Mouse (Mus musculus) kidney, adult 9 months (tissue): ENCODE data around the gene Abcc9.
A peak's percentile ranks its signal among the peaks of the same experiment; 100 is the strongest.

Experiments used
- DNase-seq: peaks from one replicate; pipeline ENCODE4 v3.0.0; 2022

The Abcc9 gene

DNA sequence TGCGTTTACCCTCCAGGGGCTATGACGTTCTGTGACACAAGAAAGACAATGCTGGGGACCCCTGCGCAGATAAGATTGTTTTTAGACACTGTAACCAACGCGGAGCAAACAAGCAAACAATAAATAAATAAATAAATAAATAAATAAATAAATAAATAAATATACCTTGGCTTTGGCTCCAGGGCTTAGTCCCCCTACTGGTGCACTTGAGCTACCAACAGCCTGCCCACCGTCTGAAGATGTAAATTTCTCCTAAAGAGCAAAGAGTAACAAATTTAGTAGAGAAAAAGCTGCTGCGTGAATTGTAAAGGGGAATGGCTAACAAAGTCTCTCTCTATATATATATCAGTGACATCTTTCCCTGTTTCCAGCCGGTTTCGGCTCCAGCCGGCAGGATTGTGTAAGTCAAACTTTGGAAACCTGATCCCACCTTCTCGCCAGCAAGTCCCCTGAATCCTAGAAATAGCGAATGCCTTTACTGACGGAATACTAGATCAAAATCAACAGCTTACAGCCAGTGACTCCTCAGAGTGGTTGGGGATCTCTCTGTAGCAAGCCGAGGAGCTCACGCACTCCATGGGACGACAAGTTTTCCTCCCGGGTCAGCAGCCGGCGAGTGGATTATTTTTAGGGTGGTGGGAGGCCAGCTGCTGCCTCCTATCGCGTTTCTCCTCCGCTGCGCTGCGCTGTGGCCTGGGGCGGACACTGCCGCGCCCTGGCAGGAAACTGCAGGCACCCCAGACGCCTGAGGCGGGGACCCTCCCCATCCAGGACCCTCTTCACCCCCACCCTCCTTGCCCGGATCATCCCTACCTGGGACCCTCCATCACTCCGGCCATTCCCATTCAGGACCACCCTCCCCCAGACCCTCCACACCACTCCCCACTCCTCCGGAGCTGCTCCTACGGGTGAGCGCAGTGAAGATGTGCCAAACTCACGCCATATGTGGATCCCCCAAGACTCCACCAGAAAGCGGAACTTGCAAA, at the start of gene Abcc9:
Gene Abcc9 (minus strand): TSS at position 664 of the 986 bp plus-strand sequence.
- DNase-seq: no peak

GRCm38 (mm10) chr6:142751365-142751764, 49.2 kb upstream of the Abcc9 start:
- no peak for DNase-seq

DNA sequence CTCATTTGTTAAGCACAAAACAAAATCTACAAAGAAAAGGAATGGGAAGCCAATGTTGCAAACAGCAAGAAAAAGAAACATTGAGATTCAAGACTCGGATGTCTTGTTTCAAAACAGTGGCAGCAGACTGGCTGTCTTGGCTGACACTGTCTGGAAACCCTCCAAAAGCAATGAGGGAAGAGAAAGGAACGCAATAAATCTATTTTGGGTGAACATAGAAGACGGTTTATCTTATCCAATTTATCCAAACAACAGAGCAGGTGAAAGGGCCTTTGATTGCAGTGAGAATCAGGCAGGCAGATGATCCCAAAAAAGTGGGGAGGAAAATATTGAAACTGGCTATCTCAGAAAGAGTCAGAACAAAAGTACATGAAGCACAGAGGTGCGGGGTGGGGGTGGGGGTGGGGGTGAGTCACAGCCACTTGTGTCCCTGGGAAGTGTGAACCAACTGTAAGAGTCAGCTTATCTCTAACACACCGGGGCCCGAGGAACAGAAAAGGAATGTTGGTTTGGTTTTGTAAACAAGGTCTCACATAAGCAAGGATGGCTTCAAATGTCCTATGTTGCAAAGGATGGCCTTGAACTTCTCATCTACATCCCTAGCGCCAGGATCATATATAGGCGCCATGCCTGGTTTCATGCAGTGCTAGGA, 46.1 kb upstream of the Abcc9 start:
- DNase-seq: no peak

GRCm38 (mm10) chr6:142747165-142747564, 45.0 kb upstream of the Abcc9 start:
- no peak for DNase-seq

DNA sequence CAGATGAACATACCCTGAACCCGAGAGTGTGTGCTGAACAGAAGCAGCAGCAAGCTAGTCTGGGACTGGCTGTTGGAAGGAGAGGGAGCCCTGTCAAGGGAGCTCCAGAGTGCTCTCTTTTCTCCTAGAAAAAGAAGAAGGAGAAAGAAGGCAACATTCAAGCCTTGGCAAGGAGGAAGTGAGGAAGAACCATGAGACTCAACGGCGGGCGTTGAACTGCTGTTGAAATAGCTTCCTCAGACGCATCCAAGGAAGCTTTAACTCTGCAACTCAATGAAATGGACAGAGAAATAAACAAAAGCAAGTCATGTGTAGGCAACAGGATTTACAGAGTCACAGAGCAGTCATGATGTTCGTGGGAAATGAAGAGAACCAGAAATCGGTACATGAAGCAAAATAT, 44.6 kb upstream of the Abcc9 start:
- DNase-seq: no peak

GRCm38 (mm10) chr6:142745484-142745883, 43.4 kb upstream of the Abcc9 start:
- no peak for DNase-seq

DNA sequence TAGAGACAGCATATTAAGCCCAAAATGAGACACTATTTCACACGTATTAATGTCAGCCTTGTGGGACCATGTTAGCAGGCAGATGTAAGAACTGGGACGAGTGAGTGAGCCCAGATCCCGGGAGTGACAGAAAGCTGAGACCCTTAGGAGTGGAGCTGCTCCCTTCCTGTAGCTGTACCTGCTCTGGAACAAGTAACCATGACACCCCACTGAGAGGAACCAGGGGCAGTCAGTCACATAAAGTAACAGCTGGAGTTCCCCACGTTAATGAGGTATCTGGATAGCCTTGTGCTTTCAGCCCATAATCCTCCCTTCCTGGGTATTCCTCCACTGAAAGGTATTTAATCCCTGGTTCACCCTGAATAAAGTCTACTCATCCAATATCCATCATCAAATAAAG, 41.1 kb upstream of the Abcc9 start:
- DNase-seq: no peak

DNA sequence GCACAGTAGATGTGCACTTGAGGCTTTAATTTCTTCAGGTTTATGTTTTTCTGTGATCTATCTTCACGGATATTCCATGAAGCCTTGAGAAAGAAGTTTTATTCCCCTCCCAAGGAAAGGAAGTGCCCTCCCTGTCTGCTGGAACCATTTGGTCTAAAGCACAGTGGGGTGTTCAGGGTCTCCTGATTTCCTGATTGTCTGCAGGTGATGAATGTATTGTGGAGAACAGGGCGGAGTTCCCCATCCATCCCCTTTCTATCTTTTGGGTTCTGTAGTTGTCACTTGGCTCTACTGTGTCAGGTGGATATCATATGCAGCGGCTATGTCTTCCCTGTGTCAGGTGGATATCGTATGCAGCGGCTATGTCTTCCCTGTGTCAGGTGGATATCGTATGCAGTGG, 39.6 kb upstream of the Abcc9 start:
- DNase-seq: no peak

GRCm38 (mm10) chr6:142738637-142739036, 36.5 kb upstream of the Abcc9 start:
- DNase-seq: peak; percentile 17

DNA sequence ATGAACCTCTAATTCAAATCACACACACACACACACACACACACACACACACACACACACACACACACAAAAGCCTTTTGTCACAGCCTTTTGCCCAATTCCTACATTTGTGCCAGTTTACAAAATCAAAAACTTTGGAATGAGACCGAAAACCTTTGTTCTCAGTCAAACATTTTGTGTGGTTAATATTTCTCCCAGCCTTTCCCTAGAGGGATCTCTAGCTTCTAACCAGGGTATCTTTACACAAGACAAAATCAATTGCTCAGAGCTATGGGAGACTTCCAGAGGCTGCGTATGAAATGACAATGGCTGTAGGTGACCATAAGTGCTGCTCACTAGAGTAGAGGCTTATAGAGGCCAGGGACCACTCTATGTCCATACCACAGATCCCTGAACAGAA, 36.1 kb upstream of the Abcc9 start:
- DNase-seq: peak; percentile 64

- DNase-seq: peak; percentile 53
Measured at GRCm38 (mm10) chr6:142735302-142736005, 33.3 kb upstream of the Abcc9 start.

GRCm38 (mm10) chr6:142732567-142733290, 30.6 kb upstream of the Abcc9 start:
- no peak for DNase-seq

DNA sequence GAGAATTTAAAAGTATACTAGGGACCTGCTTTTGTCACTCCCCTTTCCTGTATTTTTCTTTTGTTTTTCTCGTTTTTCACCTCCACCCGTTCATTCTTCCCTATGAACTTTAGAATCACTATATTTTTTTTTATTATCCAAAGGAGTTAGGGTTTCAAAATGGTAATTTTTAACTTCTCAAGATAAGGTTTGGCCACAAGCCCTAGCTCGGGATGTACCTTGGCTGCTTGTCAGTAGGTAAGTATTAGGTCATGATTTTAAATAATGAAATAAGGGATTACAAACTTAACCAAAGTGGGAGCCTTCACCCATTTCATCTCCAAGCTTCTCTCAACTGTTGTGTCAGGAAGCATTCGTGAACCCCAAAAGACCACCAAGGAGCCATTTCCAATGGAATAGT, 23.9 kb upstream of the Abcc9 start:
- DNase-seq: peak; percentile 42

GRCm38 (mm10) chr6:142721731-142722130, 19.6 kb upstream of the Abcc9 start:
- DNase-seq: no peak

DNA sequence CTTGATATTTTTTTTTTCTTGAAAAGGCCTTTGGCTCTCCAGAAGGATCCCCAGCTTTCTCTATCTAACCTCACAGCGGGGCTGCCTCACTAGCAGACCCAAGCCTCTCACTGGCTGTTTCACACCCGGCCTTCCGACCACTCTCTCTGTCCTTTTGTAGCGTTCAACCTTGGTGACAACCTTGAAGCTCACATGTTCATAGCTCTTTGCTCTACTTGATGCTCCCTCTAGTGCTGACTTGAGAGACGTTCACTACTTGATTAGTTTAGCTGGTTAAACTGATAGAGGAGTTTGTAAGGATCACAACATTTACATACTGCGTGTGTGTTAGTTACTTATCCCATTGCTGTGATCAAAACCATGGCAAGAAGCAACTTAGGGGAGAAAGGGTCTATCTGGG, 18.5 kb upstream of the Abcc9 start:
- DNase-seq: peak; percentile 26

DNA sequence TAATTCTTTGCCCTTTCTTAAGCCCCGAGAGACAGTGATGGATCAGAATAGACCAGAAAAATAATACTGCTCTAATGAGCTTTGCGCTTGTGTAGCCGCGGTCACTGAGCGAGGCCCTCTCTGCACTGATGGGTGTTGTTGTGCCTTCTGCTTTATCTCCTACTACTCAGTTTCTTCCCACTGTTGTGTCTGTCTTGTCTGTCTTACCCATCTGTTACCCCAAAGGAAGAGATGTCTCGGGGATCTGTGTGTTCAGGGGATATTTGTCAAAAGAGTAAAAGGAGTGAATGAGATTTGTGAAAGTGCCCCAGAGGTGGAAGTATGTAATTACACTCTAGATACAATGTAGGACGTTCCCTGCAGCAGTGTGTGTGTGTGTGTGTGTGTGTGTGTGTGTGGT, 16.1 kb upstream of the Abcc9 start:
- no peak for DNase-seq

DNA sequence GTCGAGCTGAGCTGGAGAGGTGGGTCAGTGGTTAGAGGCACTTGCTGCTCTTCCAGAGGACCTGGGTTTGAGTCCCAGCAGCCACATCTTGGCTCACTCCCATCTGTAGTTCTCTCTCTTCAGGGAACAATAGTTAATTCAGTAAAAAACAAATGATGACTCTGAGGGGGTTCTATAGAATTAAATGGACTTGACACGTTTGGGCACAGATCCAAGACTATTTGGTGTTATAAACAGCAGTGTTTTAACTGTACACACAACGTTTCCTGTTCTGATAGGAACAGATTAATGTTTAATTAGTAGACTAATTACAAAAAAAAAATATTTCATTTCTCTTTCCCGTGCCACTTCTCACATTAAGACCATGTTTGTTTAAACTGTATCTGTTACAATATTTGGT, 15.1 kb upstream of the Abcc9 start:
- DNase-seq: no peak

DNA sequence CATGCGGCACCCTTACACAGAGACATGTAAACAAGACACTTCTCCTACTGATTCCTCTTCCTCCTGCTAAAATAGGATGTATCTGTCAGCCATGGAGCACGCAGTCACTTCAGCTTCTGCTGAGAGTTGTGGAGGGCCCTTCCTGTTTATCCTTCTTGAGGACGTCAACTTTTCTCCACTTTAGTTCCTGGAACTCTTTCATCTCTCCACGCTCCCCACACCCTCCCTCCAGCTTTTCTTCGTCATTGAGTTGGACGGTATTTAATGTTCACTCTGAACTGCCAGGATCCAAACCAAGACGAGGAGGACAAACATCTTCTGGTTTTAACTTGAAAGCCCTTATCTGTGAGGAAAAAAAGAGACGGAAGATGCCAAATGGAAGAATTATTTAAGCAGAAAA, 12.9 kb upstream of the Abcc9 start:
- no peak for DNase-seq

DNA sequence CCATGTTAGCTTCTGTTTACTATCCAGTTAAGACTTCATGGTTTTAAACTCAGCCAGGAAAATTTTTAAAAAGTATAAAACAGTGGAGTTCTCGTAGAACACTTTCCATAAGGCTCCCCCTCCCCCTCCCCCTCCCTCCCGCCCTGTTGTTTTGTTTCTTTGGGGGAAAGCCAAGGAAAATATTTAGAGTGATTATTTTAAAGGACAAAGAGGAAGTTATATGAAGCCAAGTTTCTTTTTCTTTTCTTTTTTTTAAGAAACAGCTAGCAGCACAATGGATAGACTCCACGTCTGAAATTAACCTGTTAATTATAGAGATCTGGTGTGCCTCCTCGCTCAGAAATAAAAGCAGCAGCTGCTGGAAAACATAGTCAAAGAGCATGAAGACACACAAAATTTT, 9.0 kb upstream of the Abcc9 start:
- DNase-seq: no peak

DNA sequence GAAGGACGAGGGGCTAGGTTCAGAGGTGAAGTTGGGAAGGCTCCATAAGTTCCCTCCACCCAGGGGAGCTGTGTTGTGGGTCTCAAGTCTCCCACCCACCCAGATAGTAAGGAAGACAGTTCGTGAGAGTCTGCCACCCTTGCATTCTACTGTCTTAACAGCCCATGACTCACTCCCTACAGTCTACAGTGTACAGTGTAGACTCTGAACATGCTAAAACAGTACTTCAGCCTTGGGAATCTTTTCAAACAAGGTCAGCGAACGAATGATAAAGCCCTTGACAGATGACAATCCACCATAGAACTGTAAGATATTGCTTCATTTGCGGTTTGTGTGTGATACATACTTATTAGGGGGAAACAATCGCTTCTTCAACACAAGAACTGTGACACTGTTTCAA, 8.6 kb upstream of the Abcc9 start:
- no peak for DNase-seq

- no peak for DNase-seq
Measured at GRCm38 (mm10) chr6:142708369-142708768, 6.3 kb upstream of the Abcc9 start.

DNA sequence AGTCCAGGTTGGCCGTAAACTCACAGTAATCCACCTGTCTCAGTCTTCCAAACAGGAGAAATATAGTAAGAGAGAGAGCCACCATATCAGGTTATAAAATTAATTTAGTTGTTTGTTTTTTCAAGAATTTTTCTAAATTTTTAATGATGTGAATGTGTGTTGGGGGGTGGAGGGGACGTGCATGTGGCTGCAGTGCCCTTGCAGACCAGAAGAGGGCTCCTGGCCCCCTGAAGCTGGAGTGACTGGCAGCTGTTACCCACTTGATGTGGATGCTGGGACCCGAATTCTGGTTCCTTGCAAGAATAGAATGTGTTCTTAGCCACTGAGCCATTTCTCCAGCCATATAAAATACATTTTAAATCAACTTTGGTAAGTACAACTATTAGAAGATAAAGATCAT, 4.6 kb upstream of the Abcc9 start:
- no peak for DNase-seq

DNA sequence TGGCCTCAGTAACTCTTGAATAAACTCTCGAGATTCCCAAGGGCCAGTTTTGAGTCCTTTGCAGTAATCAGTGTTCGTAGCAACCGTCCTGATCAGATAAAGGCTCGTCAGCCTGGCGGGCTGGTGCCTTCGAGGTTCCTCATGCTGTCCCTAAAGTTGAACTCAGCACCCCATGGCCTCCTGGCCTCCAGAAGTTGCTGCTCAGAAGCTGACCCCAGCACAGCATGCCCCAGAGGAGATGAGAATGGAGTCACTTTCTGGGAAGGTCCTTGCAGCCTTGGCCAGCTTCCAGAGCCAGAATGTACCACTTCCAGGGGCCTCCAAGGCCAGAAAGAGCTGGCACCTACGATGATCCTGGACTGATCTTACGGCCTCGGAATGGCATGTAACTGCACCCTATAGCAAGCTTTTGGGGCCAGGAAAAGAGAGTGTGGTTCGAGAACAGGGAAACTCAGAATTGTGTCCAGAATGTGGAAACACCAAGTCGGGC, 1.4 kb upstream of the Abcc9 start:
- DNase-seq: no peak
